In the genomic region with DNA sequence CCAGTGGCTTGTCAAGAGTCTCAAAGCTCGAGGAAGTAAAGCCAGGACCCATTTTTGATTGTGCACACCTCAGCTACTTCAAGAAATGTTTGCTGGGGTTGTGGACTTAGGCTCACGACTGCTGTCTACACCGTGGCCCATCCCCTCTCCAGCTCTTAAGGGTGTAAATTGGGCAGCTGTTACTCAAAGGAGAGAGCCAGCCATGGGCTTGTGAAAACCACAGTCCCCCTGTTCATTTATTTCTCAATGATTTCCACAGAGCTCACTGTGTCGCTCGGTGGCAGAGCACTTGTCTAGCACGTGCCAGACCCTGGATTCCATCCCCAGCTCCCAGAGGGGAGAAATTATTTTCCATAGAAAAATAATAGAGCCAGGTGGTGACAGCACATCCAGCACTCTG, we compare ENCODE assay signal across 37 mouse cellular contexts. TPM values are rescaled to one million over a fixed set of nuclear protein-coding genes. Genes with fewer than 3 reads are reported as not detected.
"Had no signal": no experiment of that assay in that cellular context is flagged by ENCODE, and none has a peak within 500 bp of the region (broad histone marks: within the 10 kb centered on the region; RNA-seq: fewer than 3 reads in every experiment).

No protein-coding gene starts in this region.

- H3K27me3 ChIP-seq: heart, embryonic 12.5 days; hindbrain, embryonic 12.5 days; limb, embryonic 12.5 days had no signal

- H3K27ac ChIP-seq: heart, embryonic 10.5 days; hindbrain, embryonic 10.5 days; hindbrain, embryonic 12.5 days; hindbrain, embryonic 14.5 days; intestine, embryonic 15.5 days; layer of hippocampus, adult 2 months; left cerebral cortex, adult 2 months; limb, embryonic 10.5 days; limb, embryonic 12.5 days had no signal

- H3K9me3 ChIP-seq: heart, embryonic 10.5 days; heart, embryonic 12.5 days; hindbrain, embryonic 10.5 days; hindbrain, embryonic 12.5 days; intestine, embryonic 15.5 days; limb, embryonic 10.5 days; limb, embryonic 12.5 days had no signal

- DNase-seq: gastrocnemius, postnatal 14 days; gastrocnemius, postnatal 36 days; heart, adult 18-20 months; heart, postnatal 10 days; heart, postnatal 4 days; kidney, adult 18-20 months; kidney, adult 8-10 months; kidney, postnatal 10 days; kidney, postnatal 25 days; kidney, postnatal 4 days; liver had no signal

- ATAC-seq: hindbrain, embryonic 16.5 days; inflammation-experienced regulatory T-cells, adult 6 months; intestine, embryonic 15.5 days; intestine, postnatal 0 days had no signal

- H3K36me3 ChIP-seq: heart, embryonic 10.5 days; heart, embryonic 12.5 days; hindbrain, embryonic 10.5 days; hindbrain, embryonic 12.5 days; intestine, embryonic 15.5 days; limb, embryonic 10.5 days; limb, embryonic 12.5 days had no signal

- H3K4me3 ChIP-seq: heart, embryonic 10.5 days; heart, embryonic 12.5 days; hindbrain, embryonic 10.5 days; hindbrain, embryonic 12.5 days; intestine, embryonic 15.5 days; layer of hippocampus, adult 2 months; left cerebral cortex, adult 2 months; limb, embryonic 10.5 days; limb, embryonic 12.5 days had no signal

- H3K4me1 ChIP-seq: intestine, embryonic 15.5 days had no signal

- H3K9ac ChIP-seq: heart, embryonic 12.5 days; hindbrain, embryonic 12.5 days; hindbrain, embryonic 14.5 days; intestine, embryonic 15.5 days; limb, embryonic 12.5 days had no signal

- H3K4me2 ChIP-seq: heart, embryonic 12.5 days; hindbrain, embryonic 12.5 days; hindbrain, embryonic 14.5 days; intestine, embryonic 15.5 days; limb, embryonic 12.5 days had no signal

RNA-seq across cellular contexts. Expression of a gene that starts 32.3 kb away (rescaled TPM):
- total RNA-seq: gastrocnemius, adult 18-20 months; gastrocnemius, adult 8-10 months; gastrocnemius, postnatal 14 days; heart, adult 18-20 months; heart, adult 8-10 months; heart, postnatal 10 days; heart, postnatal 25 days; heart, postnatal 4 days; layer of hippocampus, adult 2 months; layer of hippocampus, postnatal 10 days; layer of hippocampus, postnatal 25 days; left cerebral cortex, adult 2 months; left cerebral cortex, postnatal 14 days; left cerebral cortex, postnatal 36 days had no signal
- polyA plus RNA-seq: heart, embryonic 10.5 days; heart, embryonic 12.5 days; heart, embryonic 14.5 days; hindbrain, embryonic 10.5 days; hindbrain, embryonic 12.5 days; hindbrain, embryonic 14.5 days; intestine, embryonic 15.5 days; intestine, postnatal 0 days; kidney, embryonic 14.5 days; kidney, embryonic 16.5 days; limb, embryonic 10.5 days; limb, embryonic 12.5 days; limb, embryonic 14.5 days had no signal

RNA-seq across cellular contexts. Expression of a gene that starts 34.5 kb away (rescaled TPM):
- total RNA-seq: gastrocnemius, adult 18-20 months; gastrocnemius, adult 8-10 months; gastrocnemius, postnatal 14 days; gastrocnemius, postnatal 36 days; heart, adult 18-20 months; heart, adult 8-10 months; heart, postnatal 10 days; heart, postnatal 25 days; heart, postnatal 4 days; layer of hippocampus, adult 2 months; layer of hippocampus, postnatal 10 days; layer of hippocampus, postnatal 25 days; left cerebral cortex, adult 2 months; left cerebral cortex, postnatal 14 days; left cerebral cortex, postnatal 36 days had no signal
- polyA plus RNA-seq: heart, embryonic 10.5 days; heart, embryonic 12.5 days; heart, embryonic 14.5 days; heart, embryonic 16.5 days; hindbrain, embryonic 10.5 days; hindbrain, embryonic 12.5 days; hindbrain, embryonic 14.5 days; hindbrain, embryonic 16.5 days; inflammation-experienced regulatory T-cells, adult 6 months; intestine, embryonic 15.5 days; intestine, postnatal 0 days; kidney, embryonic 14.5 days; kidney, embryonic 16.5 days; limb, embryonic 10.5 days; limb, embryonic 12.5 days; limb, embryonic 14.5 days had no signal

RNA-seq across cellular contexts. Expression of a gene that starts 39.8 kb away (rescaled TPM):
- total RNA-seq: gastrocnemius, adult 18-20 months; gastrocnemius, adult 8-10 months; gastrocnemius, postnatal 14 days; gastrocnemius, postnatal 36 days; heart, adult 18-20 months; heart, adult 8-10 months; heart, postnatal 10 days; heart, postnatal 25 days; heart, postnatal 4 days; layer of hippocampus, adult 2 months; layer of hippocampus, postnatal 10 days; layer of hippocampus, postnatal 25 days; left cerebral cortex, adult 2 months; left cerebral cortex, postnatal 14 days; left cerebral cortex, postnatal 36 days had no signal
- polyA plus RNA-seq: heart, embryonic 10.5 days; heart, embryonic 12.5 days; heart, embryonic 14.5 days; heart, embryonic 16.5 days; hindbrain, embryonic 10.5 days; hindbrain, embryonic 12.5 days; hindbrain, embryonic 14.5 days; hindbrain, embryonic 16.5 days; inflammation-experienced regulatory T-cells, adult 6 months; intestine, embryonic 15.5 days; intestine, postnatal 0 days; kidney, embryonic 14.5 days; kidney, embryonic 16.5 days; limb, embryonic 10.5 days; limb, embryonic 12.5 days; limb, embryonic 14.5 days had no signal

RNA-seq across cellular contexts. Expression of a gene that starts 49.5 kb away (rescaled TPM):
- total RNA-seq: gastrocnemius, adult 18-20 months; gastrocnemius, adult 8-10 months; gastrocnemius, postnatal 14 days; gastrocnemius, postnatal 36 days; heart, adult 18-20 months; heart, adult 8-10 months; heart, postnatal 10 days; heart, postnatal 25 days; heart, postnatal 4 days; layer of hippocampus, adult 2 months; layer of hippocampus, postnatal 10 days; layer of hippocampus, postnatal 25 days; left cerebral cortex, adult 2 months; left cerebral cortex, postnatal 14 days; left cerebral cortex, postnatal 36 days had no signal
- polyA plus RNA-seq: heart, embryonic 10.5 days; heart, embryonic 12.5 days; heart, embryonic 14.5 days; hindbrain, embryonic 10.5 days; hindbrain, embryonic 12.5 days; hindbrain, embryonic 16.5 days; intestine, embryonic 15.5 days; intestine, postnatal 0 days; kidney, embryonic 14.5 days; kidney, embryonic 16.5 days; limb, embryonic 10.5 days; limb, embryonic 14.5 days had no signal
